Mouse (Mus musculus): ENCODE measurements at regions not wholly inside any gene's neighbourhood (a gene's known extent, or its start where the extent isn't known, plus 50 kb on each side); places are given as distances from the start of the nearest gene placed in this dataset.

- H3K9me3 ChIP-seq (ENCODE audit: low read length) = no peaks in the 10 kb centered on the region
- no peak overlapping the region for H3K4me2 ChIP-seq (ENCODE audit: low read depth, low read length)
- TF ChIP-seq EP300 (IDR thresholded peaks at IDR 0.05; ENCODE audit: low read depth) (no peak), CTCF (IDR thresholded peaks at IDR 0.05; ENCODE audit: low read depth) (no peak)
- no peak overlapping the region for H3K27ac ChIP-seq (ENCODE audit: low read depth)
- ATAC-seq = no peak
- no peaks in the 10 kb centered on the region for H3K27me3 ChIP-seq (ENCODE audit: insufficient read depth, low read length)
- no peak overlapping the region for H3K9ac ChIP-seq (replicated peaks)
- H3K4me3 ChIP-seq (ENCODE audit: low read depth, low read length) = no peak overlapping the region
- H3K4me1 ChIP-seq (ENCODE audit: insufficient read depth) = no peaks in the 10 kb centered on the region
- 27% methylated on average over 6 of the region's 6 CpGs for WGBS (ENCODE audit: insufficient replicate concordance)
- H3K36me3 ChIP-seq (replicated peaks; ENCODE audit: insufficient read depth, low read length) = no peaks in the 10 kb centered on the region
- no peak for DNase-seq
Observed at GRCm38 (mm10) chr8:118017261-118017660, 215.5 kb upstream of the Mphosph6 start.

GRCm38 (mm10) chr8:118005186-118005585, 203.4 kb upstream of the Mphosph6 start:
- Histone ChIP-seq H3K9ac (replicated peaks) (no peak overlapping the region), H3K36me3 (replicated peaks; ENCODE audit: insufficient read depth, low read length) (no peaks in the 10 kb centered on the region), H3K4me2 (ENCODE audit: low read depth, low read length) (no peak overlapping the region), H3K4me1 (ENCODE audit: insufficient read depth) (no peaks in the 10 kb centered on the region), H3K4me3 (ENCODE audit: low read depth, low read length) (no peak overlapping the region), H3K27ac (ENCODE audit: low read depth) (no peak overlapping the region), H3K27me3 (ENCODE audit: insufficient read depth, low read length) (no peaks in the 10 kb centered on the region), H3K9me3 (ENCODE audit: low read length) (no peaks in the 10 kb centered on the region)
- WGBS (ENCODE audit: insufficient replicate concordance) = 45% methylated on average over 2 of the region's 2 CpGs
- TF ChIP-seq EP300 (IDR thresholded peaks at IDR 0.05; ENCODE audit: low read depth) (no peak), CTCF (IDR thresholded peaks at IDR 0.05; ENCODE audit: low read depth) (no peak)
- DNase-seq = no peak
- no peak for ATAC-seq

- no peaks in the 10 kb centered on the region for H3K27me3 ChIP-seq (ENCODE audit: insufficient read depth, low read length)
- no peak for ATAC-seq
- no peak for TF ChIP-seq CTCF (IDR thresholded peaks at IDR 0.05; ENCODE audit: low read depth)
- TF ChIP-seq EP300 (IDR thresholded peaks at IDR 0.05; ENCODE audit: low read depth) = no peak
- H3K4me3 ChIP-seq (ENCODE audit: low read depth, low read length) = no peak overlapping the region
- H3K9me3 ChIP-seq (ENCODE audit: low read length) = no peaks in the 10 kb centered on the region
- H3K9ac ChIP-seq (replicated peaks) = no peak overlapping the region
- no peaks in the 10 kb centered on the region for H3K4me1 ChIP-seq (ENCODE audit: insufficient read depth)
- 41% methylated on average over 7 of the region's 7 CpGs for WGBS (ENCODE audit: insufficient replicate concordance)
- no peak overlapping the region for H3K27ac ChIP-seq (ENCODE audit: low read depth)
- no peak overlapping the region for H3K4me2 ChIP-seq (ENCODE audit: low read depth, low read length)
- no peaks in the 10 kb centered on the region for H3K36me3 ChIP-seq (replicated peaks; ENCODE audit: insufficient read depth, low read length)
- no peak for DNase-seq
Observed at GRCm38 (mm10) chr8:118004391-118004851, 202.7 kb upstream of the Mphosph6 start.

GRCm38 (mm10) chr8:118001138-118001537, 199.4 kb upstream of the Mphosph6 start:
- TF ChIP-seq EP300 (IDR thresholded peaks at IDR 0.05; ENCODE audit: low read depth) (no peak), CTCF (IDR thresholded peaks at IDR 0.05; ENCODE audit: low read depth) (no peak)
- WGBS (ENCODE audit: insufficient replicate concordance) = 79% methylated on average over 10 of the region's 10 CpGs
- H3K27me3 ChIP-seq (ENCODE audit: insufficient read depth, low read length) = no peaks in the 10 kb centered on the region

GRCm38 (mm10) chr8:117991826-117992225, 190.1 kb upstream of the Mphosph6 start:
- no peak overlapping the region for H3K9ac ChIP-seq (replicated peaks)
- H3K9me3 ChIP-seq (ENCODE audit: low read length) = peaks cover 6% of the 10 kb centered on the region; the same call in 1 of the 2 replicates
- H3K27ac ChIP-seq (ENCODE audit: low read depth) = no peak overlapping the region
- H3K4me2 ChIP-seq (ENCODE audit: low read depth, low read length) = no peak overlapping the region
- no peaks in the 10 kb centered on the region for H3K36me3 ChIP-seq (replicated peaks; ENCODE audit: insufficient read depth, low read length)
- H3K4me1 ChIP-seq (ENCODE audit: insufficient read depth) = no peaks in the 10 kb centered on the region
- DNase-seq = no peak
- no peak for ATAC-seq
- H3K27me3 ChIP-seq (ENCODE audit: insufficient read depth, low read length) = no peaks in the 10 kb centered on the region
- 76% methylated on average over 7 of the region's 7 CpGs for WGBS (ENCODE audit: insufficient replicate concordance)
- TF ChIP-seq EP300 (IDR thresholded peaks at IDR 0.05; ENCODE audit: low read depth) (no peak), CTCF (IDR thresholded peaks at IDR 0.05; ENCODE audit: low read depth) (no peak)
- no peak overlapping the region for H3K4me3 ChIP-seq (ENCODE audit: low read depth, low read length)

More at GRCm38 (mm10) chr8:118001138-118001537, 199.4 kb upstream of the Mphosph6 start:
- no peak for ATAC-seq
- Histone ChIP-seq H3K4me1 (ENCODE audit: insufficient read depth) (no peaks in the 10 kb centered on the region), H3K9ac (replicated peaks) (no peak overlapping the region), H3K4me2 (ENCODE audit: low read depth, low read length) (no peak overlapping the region), H3K9me3 (ENCODE audit: low read length) (no peaks in the 10 kb centered on the region), H3K36me3 (replicated peaks; ENCODE audit: insufficient read depth, low read length) (no peaks in the 10 kb centered on the region), H3K27ac (ENCODE audit: low read depth) (no peak overlapping the region), H3K4me3 (ENCODE audit: low read depth, low read length) (no peak overlapping the region)
- DNase-seq = no peak

GRCm38 (mm10) chr8:117988781-117989180, 187.0 kb upstream of the Mphosph6 start:
- Histone ChIP-seq H3K27ac (ENCODE audit: low read depth) (no peak overlapping the region), H3K36me3 (replicated peaks; ENCODE audit: insufficient read depth, low read length) (no peaks in the 10 kb centered on the region), H3K9me3 (ENCODE audit: low read length) (peaks cover 6% of the 10 kb centered on the region), H3K9ac (replicated peaks) (no peak overlapping the region), H3K4me1 (ENCODE audit: insufficient read depth) (no peaks in the 10 kb centered on the region), H3K4me2 (ENCODE audit: low read depth, low read length) (no peak overlapping the region), H3K4me3 (ENCODE audit: low read depth, low read length) (no peak overlapping the region), H3K27me3 (ENCODE audit: insufficient read depth, low read length) (no peaks in the 10 kb centered on the region)
- ATAC-seq (no peak), DNase-seq (no peak)
- TF ChIP-seq EP300 (IDR thresholded peaks at IDR 0.05; ENCODE audit: low read depth) (no peak), CTCF (IDR thresholded peaks at IDR 0.05; ENCODE audit: low read depth) (no peak)
- WGBS (ENCODE audit: insufficient replicate concordance) = 62% methylated on average over 5 of the region's 5 CpGs

GRCm38 (mm10) chr8:117968306-117968705, 166.6 kb upstream of the Mphosph6 start:
- DNase-seq = no peak
- TF ChIP-seq EP300 (IDR thresholded peaks at IDR 0.05; ENCODE audit: low read depth) (no peak), CTCF (IDR thresholded peaks at IDR 0.05; ENCODE audit: low read depth) (no peak)
- no peak overlapping the region for H3K9ac ChIP-seq (replicated peaks)
- no peaks in the 10 kb centered on the region for H3K36me3 ChIP-seq (replicated peaks; ENCODE audit: insufficient read depth, low read length)
- 0 out of 2 replicates have a peak, but pooled peaks cover 2% of the 10 kb centered on the region for H3K9me3 ChIP-seq (ENCODE audit: low read length)
- H3K4me2 ChIP-seq (ENCODE audit: low read depth, low read length) = no peak overlapping the region
- H3K4me1 ChIP-seq (ENCODE audit: insufficient read depth) = no peaks in the 10 kb centered on the region
- H3K27ac ChIP-seq (ENCODE audit: low read depth) = no peak overlapping the region
- no peak for ATAC-seq
- no peaks in the 10 kb centered on the region for H3K27me3 ChIP-seq (ENCODE audit: insufficient read depth, low read length)
- H3K4me3 ChIP-seq (ENCODE audit: low read depth, low read length) = no peak overlapping the region
- WGBS (ENCODE audit: insufficient replicate concordance) = 72% methylated on average over 5 of the region's 5 CpGs
